ENCODE assay signal across 10 mouse cellular contexts in genomic region chr2:145011221-145011620, GRCm38 (mm10).
"Had no signal": no experiment of that assay in that cellular context is flagged by ENCODE, and none has a peak within 500 bp of the region (broad histone marks: within the 10 kb centered on the region; RNA-seq: fewer than 3 reads in every experiment).

No protein-coding gene starts in this region.

- DNase-seq: kidney, postnatal 36 days; lung, embryonic 14.5 days; lung, postnatal 10 days; lung, postnatal 4 days; right cerebral cortex, postnatal 4 days; spleen, adult 18-20 months; thymus, adult 18-20 months; thymus, postnatal 25 days had no signal

- ATAC-seq: liver, embryonic 12.5 days; midbrain, embryonic 15.5 days had no signal
